Mouse (Mus musculus): ENCODE measurements around the gene Cntnap2. TPM values are rescaled to one million over a fixed set of nuclear protein-coding genes. Genes with fewer than 3 reads are reported as not detected.

The Cntnap2 gene
- polyA plus RNA-seq, 1 experiment from 2014 or later: 1.7 TPM

DNA sequence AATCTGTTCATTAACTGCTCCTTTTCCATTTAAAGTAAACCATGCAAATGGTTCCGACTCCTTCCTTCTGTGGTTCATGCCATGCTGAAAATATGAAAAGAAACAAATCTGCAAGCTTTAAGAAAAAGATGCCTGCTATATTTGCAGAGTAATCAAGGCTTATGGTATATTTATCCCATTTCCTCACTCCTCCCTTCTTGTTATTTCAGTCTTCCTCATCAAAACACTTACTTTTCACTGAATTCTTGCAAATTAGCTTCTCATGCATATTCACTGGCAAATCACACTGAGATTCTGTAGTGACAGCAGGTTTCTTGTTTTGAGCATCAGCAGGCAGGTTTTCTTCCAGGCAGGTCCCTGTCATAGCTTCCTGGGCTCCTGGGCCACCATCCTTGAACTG, 396.3 kb downstream of the Cntnap2 start:
- no peak overlapping the region for H3K27ac ChIP-seq (ENCODE audit: low read length)
- no peak for ATAC-seq
- no peaks in the 10 kb centered on the region for H3K4me1 ChIP-seq (ENCODE audit: control insufficient read depth, insufficient read depth, low read length)
- no peaks in the 10 kb centered on the region for H3K9me3 ChIP-seq (ENCODE audit: control insufficient read depth, low read length)
- no peaks in the 10 kb centered on the region for H3K27me3 ChIP-seq (replicated peaks; ENCODE audit: control insufficient read depth, insufficient read depth, low read length)
- H3K36me3 ChIP-seq (ENCODE audit: control insufficient read depth, insufficient read depth, low read length): no peaks in the 10 kb centered on the region
- no peak overlapping the region for H3K9ac ChIP-seq (ENCODE audit: low read depth, low read length)
- 77% methylated on average over 1 of the region's 1 CpGs for WGBS
- no peak overlapping the region for H3K4me2 ChIP-seq (ENCODE audit: low read depth, low read length)
- H3K4me3 ChIP-seq (ENCODE audit: low read length): no peak overlapping the region

DNA sequence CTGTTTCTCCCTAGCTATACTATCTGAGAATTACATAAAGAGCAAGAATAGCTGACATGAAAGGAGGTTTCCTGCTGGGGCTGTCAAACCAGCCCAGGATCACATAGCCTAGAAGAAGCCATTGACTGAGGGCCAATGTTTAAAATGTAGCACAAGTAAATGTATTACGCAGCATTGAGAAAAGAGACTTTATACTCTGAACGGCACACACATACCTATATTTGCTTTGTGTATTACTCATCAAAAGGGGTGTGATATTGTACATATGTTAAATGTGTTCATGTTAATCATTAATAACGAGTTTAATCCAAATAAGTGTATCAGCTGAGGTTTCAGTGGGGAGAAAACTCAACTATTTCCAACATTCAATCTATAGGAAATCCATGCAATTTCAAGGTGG, 459.1 kb downstream of the Cntnap2 start:
- no peaks in the 10 kb centered on the region for H3K36me3 ChIP-seq (ENCODE audit: control insufficient read depth, insufficient read depth, low read length)
- no peak overlapping the region for H3K27ac ChIP-seq (ENCODE audit: low read length)
- H3K4me2 ChIP-seq (ENCODE audit: low read depth, low read length): no peak overlapping the region
- H3K4me3 ChIP-seq (ENCODE audit: low read length): no peak overlapping the region
- peak; percentile 55 for ATAC-seq
- WGBS: 55% methylated on average over 3 of the region's 3 CpGs
- H3K9ac ChIP-seq (ENCODE audit: low read depth, low read length): no peak overlapping the region
- no peaks in the 10 kb centered on the region for H3K4me1 ChIP-seq (ENCODE audit: control insufficient read depth, insufficient read depth, low read length)
- no peaks in the 10 kb centered on the region for H3K9me3 ChIP-seq (ENCODE audit: control insufficient read depth, low read length)
- H3K27me3 ChIP-seq (replicated peaks; ENCODE audit: control insufficient read depth, insufficient read depth, low read length): no peaks in the 10 kb centered on the region

- ATAC-seq: no peak
- no peaks in the 10 kb centered on the region for H3K4me1 ChIP-seq (ENCODE audit: control insufficient read depth, insufficient read depth, low read length)
- no peaks in the 10 kb centered on the region for H3K9me3 ChIP-seq (ENCODE audit: control insufficient read depth, low read length)
- no peak overlapping the region for H3K27ac ChIP-seq (ENCODE audit: low read length)
- no peaks in the 10 kb centered on the region for H3K36me3 ChIP-seq (ENCODE audit: control insufficient read depth, insufficient read depth, low read length)
- H3K4me2 ChIP-seq (ENCODE audit: low read depth, low read length): no peak overlapping the region
- no peaks in the 10 kb centered on the region for H3K27me3 ChIP-seq (replicated peaks; ENCODE audit: control insufficient read depth, insufficient read depth, low read length)
- H3K9ac ChIP-seq (ENCODE audit: low read depth, low read length): no peak overlapping the region
- 46% methylated on average over 2 of the region's 2 CpGs for WGBS
- H3K4me3 ChIP-seq (ENCODE audit: low read length): no peak overlapping the region
Measured at GRCm38 (mm10) chr6:45536999-45537398, 477.8 kb downstream of the Cntnap2 start.

DNA sequence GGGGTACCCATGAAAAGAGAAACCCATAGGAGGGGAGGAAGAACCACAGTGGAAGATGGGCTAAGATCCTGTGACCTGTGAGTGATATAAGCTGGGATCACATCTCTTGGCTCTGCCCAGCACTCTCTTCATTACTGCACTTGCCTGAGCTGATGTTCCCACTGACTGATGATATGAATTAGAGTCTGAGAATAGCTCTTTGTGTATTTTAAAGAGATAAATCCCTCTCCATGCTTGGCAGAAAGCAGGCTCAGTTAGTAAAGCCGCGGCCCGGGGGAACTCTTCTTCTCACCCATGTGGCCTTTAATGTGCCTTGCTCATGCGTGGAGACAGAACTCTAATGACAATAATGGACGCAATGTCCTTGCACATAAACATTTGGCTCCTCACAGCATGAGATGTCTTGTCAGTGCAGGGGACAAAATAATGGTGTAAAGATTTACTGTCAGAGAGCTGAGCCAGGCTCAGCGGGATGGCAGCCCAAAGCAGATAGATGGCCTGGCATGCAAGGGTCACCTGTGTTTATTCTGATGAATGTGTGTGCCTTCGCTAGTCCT, 485.2 kb downstream of the Cntnap2 start:
- Histone ChIP-seq H3K36me3 (ENCODE audit: control insufficient read depth, insufficient read depth, low read length) (no peaks in the 10 kb centered on the region), H3K27me3 (replicated peaks; ENCODE audit: control insufficient read depth, insufficient read depth, low read length) (no peaks in the 10 kb centered on the region), H3K9ac (ENCODE audit: low read depth, low read length) (no peak overlapping the region), H3K4me2 (ENCODE audit: low read depth, low read length) (no peak overlapping the region), H3K9me3 (ENCODE audit: control insufficient read depth, low read length) (no peaks in the 10 kb centered on the region), H3K4me1 (ENCODE audit: control insufficient read depth, insufficient read depth, low read length) (no peaks in the 10 kb centered on the region), H3K27ac (ENCODE audit: low read length) (no peak overlapping the region), H3K4me3 (ENCODE audit: low read length) (no peak overlapping the region)
- 44% methylated on average over 7 of the region's 7 CpGs for WGBS
- no peak for ATAC-seq

GRCm38 (mm10) chr6:45559724-45560123, 500.6 kb downstream of the Cntnap2 start:
- no peak overlapping the region for H3K9ac ChIP-seq (ENCODE audit: low read depth, low read length)
- 74% methylated on average over 1 of the region's 1 CpGs for WGBS
- no peaks in the 10 kb centered on the region for H3K4me1 ChIP-seq (ENCODE audit: control insufficient read depth, insufficient read depth, low read length)
- no peak overlapping the region for H3K4me3 ChIP-seq (ENCODE audit: low read length)
- no peak for ATAC-seq
- H3K27me3 ChIP-seq (replicated peaks; ENCODE audit: control insufficient read depth, insufficient read depth, low read length): no peaks in the 10 kb centered on the region
- no peaks in the 10 kb centered on the region for H3K9me3 ChIP-seq (ENCODE audit: control insufficient read depth, low read length)
- no peaks in the 10 kb centered on the region for H3K36me3 ChIP-seq (ENCODE audit: control insufficient read depth, insufficient read depth, low read length)
- H3K4me2 ChIP-seq (ENCODE audit: low read depth, low read length): no peak overlapping the region
- no peak overlapping the region for H3K27ac ChIP-seq (ENCODE audit: low read length)

DNA sequence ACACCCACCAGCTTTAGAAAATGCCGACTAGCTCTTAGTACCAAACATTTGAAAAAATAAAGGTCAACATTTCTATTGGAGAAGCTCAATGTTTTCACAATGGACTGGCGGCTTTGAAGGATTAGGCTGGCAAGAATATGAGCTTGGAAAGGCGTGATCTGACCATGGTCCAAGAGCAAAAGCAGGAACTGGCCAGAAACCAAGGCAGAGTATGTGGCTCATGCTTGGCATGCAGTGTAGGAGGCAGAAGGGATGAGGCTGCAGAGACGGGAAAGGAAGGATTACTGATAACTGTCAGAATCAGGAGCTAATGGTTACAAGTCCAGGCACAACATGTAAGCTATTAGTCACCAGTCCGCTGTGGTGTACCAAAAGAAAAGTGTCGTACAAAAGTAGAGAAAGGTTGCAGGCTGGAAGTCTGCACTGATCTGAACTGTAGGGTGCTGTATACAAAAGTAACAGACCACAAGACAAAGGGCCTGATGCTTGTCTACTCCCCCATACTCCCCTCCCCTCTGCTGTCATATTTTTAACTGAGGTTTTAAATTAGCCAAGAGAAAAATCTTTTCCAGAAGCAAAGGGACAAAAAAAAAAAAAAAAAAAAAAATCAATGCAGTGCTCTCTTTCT, 525.4 kb downstream of the Cntnap2 start:
- 63% methylated on average over 6 of the region's 6 CpGs for WGBS
- Histone ChIP-seq H3K4me2 (ENCODE audit: low read depth, low read length) (no peak overlapping the region), H3K9me3 (ENCODE audit: control insufficient read depth, low read length) (no peaks in the 10 kb centered on the region), H3K4me1 (ENCODE audit: control insufficient read depth, insufficient read depth, low read length) (no peaks in the 10 kb centered on the region), H3K27me3 (replicated peaks; ENCODE audit: control insufficient read depth, insufficient read depth, low read length) (no peaks in the 10 kb centered on the region), H3K27ac (ENCODE audit: low read length) (no peak overlapping the region), H3K36me3 (ENCODE audit: control insufficient read depth, insufficient read depth, low read length) (no peaks in the 10 kb centered on the region), H3K9ac (ENCODE audit: low read depth, low read length) (no peak overlapping the region), H3K4me3 (ENCODE audit: low read length) (no peak overlapping the region)
- no peak for ATAC-seq

- ATAC-seq: no peak
- Histone ChIP-seq H3K4me3 (ENCODE audit: low read length) (no peak overlapping the region), H3K27me3 (replicated peaks; ENCODE audit: control insufficient read depth, insufficient read depth, low read length) (no peaks in the 10 kb centered on the region), H3K4me2 (ENCODE audit: low read depth, low read length) (no peak overlapping the region), H3K36me3 (ENCODE audit: control insufficient read depth, insufficient read depth, low read length) (no peaks in the 10 kb centered on the region), H3K4me1 (ENCODE audit: control insufficient read depth, insufficient read depth, low read length) (no peaks in the 10 kb centered on the region), H3K27ac (ENCODE audit: low read length) (no peak overlapping the region), H3K9me3 (ENCODE audit: control insufficient read depth, low read length) (no peaks in the 10 kb centered on the region), H3K9ac (ENCODE audit: low read depth, low read length) (no peak overlapping the region)
Measured at GRCm38 (mm10) chr6:45589084-45589483, 529.9 kb downstream of the Cntnap2 start.

- ATAC-seq: no peak
- Histone ChIP-seq H3K36me3 (ENCODE audit: control insufficient read depth, insufficient read depth, low read length) (no peaks in the 10 kb centered on the region), H3K27me3 (replicated peaks; ENCODE audit: control insufficient read depth, insufficient read depth, low read length) (no peaks in the 10 kb centered on the region), H3K27ac (ENCODE audit: low read length) (no peak overlapping the region), H3K4me1 (ENCODE audit: control insufficient read depth, insufficient read depth, low read length) (no peaks in the 10 kb centered on the region), H3K9ac (ENCODE audit: low read depth, low read length) (no peak overlapping the region), H3K4me3 (ENCODE audit: low read length) (no peak overlapping the region), H3K9me3 (ENCODE audit: control insufficient read depth, low read length) (no peaks in the 10 kb centered on the region), H3K4me2 (ENCODE audit: low read depth, low read length) (no peak overlapping the region)
Measured at GRCm38 (mm10) chr6:45647017-45647416, 587.9 kb downstream of the Cntnap2 start.

GRCm38 (mm10) chr6:45648419-45648818, 589.3 kb downstream of the Cntnap2 start:
- 84% methylated on average over 2 of the region's 2 CpGs for WGBS
- Histone ChIP-seq H3K9me3 (ENCODE audit: control insufficient read depth, low read length) (no peaks in the 10 kb centered on the region), H3K4me3 (ENCODE audit: low read length) (no peak overlapping the region), H3K36me3 (ENCODE audit: control insufficient read depth, insufficient read depth, low read length) (no peaks in the 10 kb centered on the region), H3K9ac (ENCODE audit: low read depth, low read length) (no peak overlapping the region), H3K27me3 (replicated peaks; ENCODE audit: control insufficient read depth, insufficient read depth, low read length) (no peaks in the 10 kb centered on the region), H3K4me1 (ENCODE audit: control insufficient read depth, insufficient read depth, low read length) (no peaks in the 10 kb centered on the region), H3K27ac (ENCODE audit: low read length) (no peak overlapping the region), H3K4me2 (ENCODE audit: low read depth, low read length) (no peak overlapping the region)
- ATAC-seq: no peak

- H3K27ac ChIP-seq (ENCODE audit: low read length): no peak overlapping the region
- no peaks in the 10 kb centered on the region for H3K27me3 ChIP-seq (replicated peaks; ENCODE audit: control insufficient read depth, insufficient read depth, low read length)
- H3K4me2 ChIP-seq (ENCODE audit: low read depth, low read length): no peak overlapping the region
- no peaks in the 10 kb centered on the region for H3K9me3 ChIP-seq (ENCODE audit: control insufficient read depth, low read length)
- H3K4me1 ChIP-seq (ENCODE audit: control insufficient read depth, insufficient read depth, low read length): no peaks in the 10 kb centered on the region
- H3K36me3 ChIP-seq (ENCODE audit: control insufficient read depth, insufficient read depth, low read length): no peaks in the 10 kb centered on the region
- ATAC-seq: no peak
- H3K9ac ChIP-seq (ENCODE audit: low read depth, low read length): no peak overlapping the region
- no peak overlapping the region for H3K4me3 ChIP-seq (ENCODE audit: low read length)
Measured at GRCm38 (mm10) chr6:45700287-45700686, 641.1 kb downstream of the Cntnap2 start.

All from intestine, embryonic 16.5 days (tissue).